Mouse (Mus musculus) stomach, embryonic 14.5 days (tissue): ENCODE measurements at regions not wholly inside any gene's neighbourhood (a gene's known extent, or its start where the extent isn't known, plus 50 kb on each side); places are given as distances from the start of the nearest gene placed in this dataset.
"Not testable (repeated sequence)": the region's sequence is repeated elsewhere in the genome, so short reads cannot be mapped to it uniquely, and the experiment has no call there.

ENCODE experiments used
- ATAC-seq: fragments of 200-750 bp; cut with Nextera tagmentation; 2 replicates; pipeline ENCODE4 v1.8.0; 2017; ENCODE audit warnings: low read depth, moderate TSS enrichment; ENCODE audit not compliant: insufficient number of reproducible peaks, insufficient read depth, low FRiP score
- H3K27ac ChIP-seq: fragments of 300-500 bp; sonication (generic); 2 replicates; pipeline ENCODE4 v1.5.1; 2014; ENCODE audit warnings: mild to moderate bottlenecking, low read length, moderate library complexity, mixed read lengths
- H3K27me3 ChIP-seq: fragments of 300-500 bp; sonication (generic); 2 replicates; pipeline ENCODE4 v1.6.1; 2014; ENCODE audit warnings: low read length, control low read depth, mixed read lengths; ENCODE audit not compliant: control insufficient read depth, insufficient read depth
- H3K36me3 ChIP-seq: fragments of 300-500 bp; sonication (generic); 2 replicates; pipeline ENCODE4 v1.6.1; 2014; ENCODE audit warnings: mild to moderate bottlenecking, control low read depth, low read length, moderate library complexity, mixed read lengths; ENCODE audit not compliant: control insufficient read depth, insufficient read depth
- H3K4me1 ChIP-seq: fragments of 300-500 bp; sonication (generic); 2 replicates; pipeline ENCODE4 v1.6.1; 2014; ENCODE audit warnings: low read length, control low read depth, mixed read lengths; ENCODE audit not compliant: control insufficient read depth, insufficient read depth
- H3K4me2 ChIP-seq: fragments of 300-500 bp; sonication (generic); replicated peaks from 2 replicates; pipeline ENCODE4 v1.6.1; 2014; ENCODE audit warnings: low read depth, low read length, control low read depth
- H3K4me3 ChIP-seq: fragments of 300-500 bp; sonication (generic); 2 replicates; pipeline ENCODE4 v1.5.1; 2014; ENCODE audit warnings: low read depth, low read length, control low read depth
- H3K9ac ChIP-seq: fragments of 300-500 bp; sonication (generic); replicated peaks from 2 replicates; pipeline ENCODE4 v1.6.1; 2014; ENCODE audit warnings: low read depth, mild to moderate bottlenecking, control low read depth, low read length, moderate library complexity, mixed read lengths
- H3K9me3 ChIP-seq: fragments of 300-500 bp; sonication (generic); 2 replicates; pipeline ENCODE4 v1.6.1; 2016; ENCODE audit warnings: low read depth, low read length, control low read depth; ENCODE audit not compliant: control insufficient read depth
- WGBS: fragments of 180-500 bp; shearing (Covaris S2); extraction: QIAGEN DNeasy Blood & Tissue Kit; methylation state at CpG from one replicate; pipeline ENCODE4 v1.1.7; 2014; 5-methylcytosine and 5-hydroxymethylcytosine counted together

DNA sequence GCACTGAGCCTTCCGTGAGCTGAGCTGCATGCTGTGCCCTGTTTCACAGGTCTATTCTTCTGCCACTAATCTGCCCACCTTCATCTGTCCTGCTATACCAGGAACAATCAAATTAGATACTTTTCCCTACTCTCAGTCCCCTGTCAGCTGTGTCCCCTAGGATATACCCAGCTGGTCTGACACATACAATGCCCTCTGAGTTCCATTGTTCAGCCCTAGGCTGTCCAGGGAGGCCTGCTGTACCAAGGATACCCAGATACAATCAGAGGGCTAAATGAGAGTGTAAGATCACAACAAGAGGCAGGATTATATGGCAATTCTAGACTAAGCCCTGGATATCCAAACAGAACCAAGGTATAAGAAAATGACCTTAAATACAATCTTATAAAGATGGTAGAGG, 487.6 kb upstream of the Dab2 start:
- 91% methylated on average over 1 of the region's 1 CpGs for WGBS

GRCm38 (mm10) chr15:5817901-5818576, 481.5 kb upstream of the Dab2 start:
- Histone ChIP-seq H3K27ac (no peak overlapping the region), H3K36me3 (no peaks in the 10 kb centered on the region), H3K9ac (no peak overlapping the region), H3K9me3 (no peaks in the 10 kb centered on the region), H3K4me2 (no peak overlapping the region), H3K27me3 (no peaks in the 10 kb centered on the region), H3K4me1 (no peaks in the 10 kb centered on the region), H3K4me3 (no peak overlapping the region)
- WGBS, result 48% methylated on average over 7 of the region's 7 CpGs
- ATAC-seq, result no peak

More for the DNA sequence above, 487.6 kb upstream of the Dab2 start:
- ATAC-seq, result no peak
- Histone ChIP-seq H3K4me1 (no peaks in the 10 kb centered on the region), H3K9ac (no peak overlapping the region), H3K4me3 (no peak overlapping the region), H3K27me3 (no peaks in the 10 kb centered on the region), H3K4me2 (no peak overlapping the region), H3K9me3 (no peaks in the 10 kb centered on the region), H3K36me3 (no peaks in the 10 kb centered on the region), H3K27ac (no peak overlapping the region)

DNA sequence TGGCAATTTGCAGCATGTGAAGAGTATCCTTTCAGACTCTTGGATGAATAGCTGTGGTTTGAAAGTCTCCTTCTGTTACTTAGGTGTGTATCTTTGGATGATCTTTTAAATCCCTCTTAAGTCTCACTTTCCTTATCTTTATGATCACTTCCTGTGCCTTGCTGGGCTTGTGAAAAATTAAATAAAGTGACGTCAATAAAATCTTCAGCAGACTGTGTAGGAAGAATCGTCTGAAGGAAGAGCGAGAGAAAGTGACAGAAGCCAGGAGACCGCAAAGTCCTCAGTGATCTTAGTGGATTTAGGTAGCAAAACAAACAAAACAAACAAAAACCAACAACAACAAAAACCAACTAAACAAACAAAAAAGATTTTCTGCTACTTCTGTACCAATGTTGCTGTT, 459.6 kb upstream of the Dab2 start:
- 62% methylated on average over 4 of the region's 4 CpGs for WGBS
- H3K27me3 ChIP-seq, result no peaks in the 10 kb centered on the region
- ATAC-seq, result no peak
- no peak overlapping the region for H3K4me3 ChIP-seq
- H3K4me2 ChIP-seq, result no peak overlapping the region
- no peaks in the 10 kb centered on the region for H3K9me3 ChIP-seq
- H3K27ac ChIP-seq, result no peak overlapping the region
- H3K36me3 ChIP-seq, result no peaks in the 10 kb centered on the region
- H3K4me1 ChIP-seq, result no peaks in the 10 kb centered on the region
- no peak overlapping the region for H3K9ac ChIP-seq

DNA sequence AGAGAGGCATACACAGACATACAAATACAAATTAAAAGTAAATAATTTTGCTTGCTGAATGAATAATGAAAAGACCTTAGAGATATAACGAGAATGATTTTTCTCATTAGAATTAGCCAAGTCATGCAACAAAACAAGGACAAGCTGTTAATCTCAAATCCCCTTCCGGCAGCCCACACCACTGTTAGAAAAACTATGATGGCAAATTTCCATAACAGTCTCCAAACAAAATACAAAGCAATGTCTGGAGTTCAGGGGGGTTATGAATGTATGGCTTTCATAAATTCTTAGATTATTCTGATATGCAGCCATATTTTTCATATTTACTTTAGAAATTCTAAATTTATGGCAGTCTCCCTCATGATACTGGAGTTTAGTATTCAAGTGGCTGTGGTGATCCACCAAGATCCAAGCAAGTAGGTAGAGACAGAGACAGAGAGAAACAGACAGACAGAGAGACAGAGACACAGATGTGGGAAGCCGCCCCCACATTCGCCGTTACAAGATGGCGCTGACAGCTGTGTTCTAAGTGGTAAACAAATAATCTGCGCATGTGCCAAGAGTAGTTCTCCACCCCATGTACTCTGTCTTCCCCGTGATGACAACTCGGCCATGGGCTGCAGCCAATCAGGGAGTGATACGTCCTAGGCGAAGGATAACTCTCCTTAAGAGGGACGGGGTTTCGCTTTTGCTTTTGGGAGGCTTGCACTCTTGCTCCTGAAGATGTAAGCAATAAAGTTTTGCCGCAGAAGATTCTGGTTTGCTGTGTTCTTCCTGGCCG, 458.0 kb upstream of the Dab2 start:
- H3K4me3 ChIP-seq, H3K4me2 ChIP-seq, H3K27me3 ChIP-seq, H3K4me1 ChIP-seq, H3K9me3 ChIP-seq, ATAC-seq, H3K27ac ChIP-seq, H3K9ac ChIP-seq, H3K36me3 ChIP-seq: not testable (repeated sequence)
- 94% methylated on average over 15 of the region's 15 CpGs for WGBS

DNA sequence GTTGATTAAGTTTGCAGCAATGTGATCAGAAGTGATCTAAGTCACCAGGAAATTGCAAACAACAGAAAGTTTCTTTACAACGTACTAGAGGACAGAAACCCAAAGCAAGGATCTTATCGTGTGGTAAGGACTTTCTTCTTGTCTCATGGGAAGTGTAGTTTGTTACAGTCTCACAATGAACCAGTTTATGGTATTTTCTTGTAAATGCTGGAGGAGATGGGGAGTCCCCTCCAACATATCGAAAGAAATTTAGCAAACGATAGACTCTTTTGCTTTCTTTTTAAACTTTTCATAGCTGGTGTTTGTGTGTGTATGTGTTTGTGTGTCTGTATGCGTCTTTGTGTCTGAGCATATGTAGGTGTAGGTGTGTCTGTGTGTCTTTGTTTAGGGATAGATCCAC, 453.0 kb upstream of the Dab2 start:
- H3K27ac ChIP-seq, result no peak overlapping the region
- no peaks in the 10 kb centered on the region for H3K36me3 ChIP-seq
- H3K4me2 ChIP-seq, result no peak overlapping the region
- no peak for ATAC-seq
- H3K9me3 ChIP-seq, result no peaks in the 10 kb centered on the region
- H3K27me3 ChIP-seq, result no peaks in the 10 kb centered on the region
- no peaks in the 10 kb centered on the region for H3K4me1 ChIP-seq
- 89% methylated on average over 5 of the region's 5 CpGs for WGBS
- no peak overlapping the region for H3K9ac ChIP-seq
- H3K4me3 ChIP-seq, result no peak overlapping the region

GRCm38 (mm10) chr15:5847413-5848100, 452.0 kb upstream of the Dab2 start:
- ATAC-seq, result no peak
- Histone ChIP-seq H3K27ac (no peak overlapping the region), H3K4me3 (no peak overlapping the region), H3K4me2 (no peak overlapping the region), H3K9me3 (no peaks in the 10 kb centered on the region), H3K4me1 (no peaks in the 10 kb centered on the region), H3K9ac (no peak overlapping the region), H3K36me3 (no peaks in the 10 kb centered on the region), H3K27me3 (no peaks in the 10 kb centered on the region)
- 90% methylated on average over 3 of the region's 3 CpGs for WGBS

DNA sequence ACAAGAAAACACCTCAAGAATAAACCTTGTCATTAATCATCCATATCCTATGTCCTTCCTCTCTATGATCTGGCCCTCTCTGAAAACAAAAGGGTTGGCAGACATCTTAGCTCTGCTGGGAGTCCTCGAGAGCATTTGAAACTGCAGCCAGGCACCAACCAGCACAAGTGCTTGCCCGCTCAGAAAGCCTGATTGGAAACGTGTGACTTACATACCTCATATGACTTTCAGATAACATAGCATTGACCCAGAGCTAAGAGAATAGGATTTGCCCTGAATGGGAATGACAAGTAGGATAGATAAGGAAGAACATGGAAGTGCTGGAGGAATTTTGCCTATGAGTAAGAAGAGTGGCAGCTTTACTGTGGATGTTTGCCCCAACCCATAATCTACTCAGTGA, 447.1 kb upstream of the Dab2 start:
- Histone ChIP-seq H3K36me3 (no peaks in the 10 kb centered on the region), H3K9me3 (no peaks in the 10 kb centered on the region), H3K27ac (no peak overlapping the region), H3K9ac (no peak overlapping the region), H3K4me1 (no peaks in the 10 kb centered on the region), H3K4me2 (no peak overlapping the region), H3K4me3 (no peak overlapping the region), H3K27me3 (no peaks in the 10 kb centered on the region)
- ATAC-seq, result no peak
- 67% methylated on average over 3 of the region's 3 CpGs for WGBS

- Histone ChIP-seq H3K4me2 (no peak overlapping the region), H3K27me3 (no peaks in the 10 kb centered on the region), H3K4me3 (no peak overlapping the region), H3K27ac (no peak overlapping the region), H3K9ac (no peak overlapping the region), H3K36me3 (no peaks in the 10 kb centered on the region), H3K9me3 (no peaks in the 10 kb centered on the region), H3K4me1 (no peaks in the 10 kb centered on the region)
- 34% methylated on average over 12 of the region's 12 CpGs for WGBS
- ATAC-seq, result peak; percentile 23; the same call in 1 of the 2 replicates
Observed at GRCm38 (mm10) chr15:5869289-5869688, 430.3 kb upstream of the Dab2 start.
